In genomic region chr11:69088103-69088855, GRCm38 (mm10) we compare ENCODE assay signal across 8 mouse cellular contexts. TPM values are rescaled to one million over a fixed set of nuclear protein-coding genes. Genes with fewer than 3 reads are reported as not detected.
DNase-seq lines count a peak whose midpoint lies in the region; ATAC-seq lines count a peak whose summit lies in the region.

Gene Vamp2, plus strand, starts transcription at chr11:69088490.

- H3K9ac ChIP-seq in embryonic facial prominence, embryonic 14.5 days (ENCODE audit: low read depth, low read length): peak within 1 kb of the TSS; percentile 100

- peak within 1 kb of the TSS; percentile 95 for H3K27ac ChIP-seq in embryonic facial prominence, embryonic 14.5 days (replicated peaks; ENCODE audit: low read depth, low read length)

- H3K27me3 ChIP-seq in embryonic facial prominence, embryonic 14.5 days (replicated peaks; ENCODE audit: control insufficient read depth, insufficient read depth, low read length): no peaks in the 10 kb centered on the region

- peak within 1 kb of the TSS; percentile 100 for H3K4me3 ChIP-seq in embryonic facial prominence, embryonic 14.5 days (ENCODE audit: low read depth, low read length)

- peaks cover 24% of the 10 kb centered on the region for H3K4me1 ChIP-seq in embryonic facial prominence, embryonic 14.5 days (ENCODE audit: control insufficient read depth, insufficient read depth, low read length)

- DNase-seq in layer of hippocampus, adult 11-12 months (ENCODE audit: low spot score): peak; percentile 95
- DNase-seq in layer of hippocampus, adult 9-10 months (ENCODE audit: low spot score): no peak
- DNase-seq in embryonic facial prominence, embryonic 14.5 days (ENCODE audit: low spot score): peak; percentile 93
- DNase-seq in heart, adult 8-10 months (ENCODE audit: low spot score): peak; percentile 89
- peak; percentile 90 for DNase-seq in kidney, adult 9 months
- DNase-seq in liver: peak; percentile 89
- peak; percentile 51 to 82 for DNase-seq in monocyte, adult 2 months (ENCODE audit: low read depth in 1 of 2, low spot score in 2 of 2)
- DNase-seq in spleen, postnatal 14 days (ENCODE audit: low spot score in 2 of 2): peak; percentile 71 to 87

- H3K36me3 ChIP-seq in embryonic facial prominence, embryonic 14.5 days (ENCODE audit: control insufficient read depth, insufficient read depth, low read length): peaks cover 31% of the 10 kb centered on the region

- under 1% methylated on average over 8 of the region's 67 CpGs for WGBS in embryonic facial prominence, embryonic 14.5 days

- ATAC-seq in embryonic facial prominence, embryonic 14.5 days (ENCODE audit: low read depth): peak; percentile 86

- no peaks in the 10 kb centered on the region for H3K9me3 ChIP-seq in embryonic facial prominence, embryonic 14.5 days (ENCODE audit: control insufficient read depth, low read length)

- peak within 1 kb of the TSS; percentile 64 for H3K4me2 ChIP-seq in embryonic facial prominence, embryonic 14.5 days (ENCODE audit: low read depth, low read length)

RNA-seq across cellular contexts. Expression of gene Vamp2, which starts in this region (rescaled TPM):
- polyA plus RNA-seq in embryonic facial prominence, embryonic 14.5 days (2014; fragmentation: Nextera tagmentation; extraction: Ambion mirVana): 89.1 and 97.0 TPM in 2 replicates
- total RNA-seq in heart, adult 8-10 months (2022): 10 to 100 TPM; 57.1 to 72.2 (median 68.6) TPM
